Mouse (Mus musculus) kidney, adult 2 months (tissue): ENCODE data around the gene Gsdma2. TPM values are rescaled to one million over a fixed set of nuclear protein-coding genes. Genes with fewer than 3 reads are reported as not detected.
A peak's percentile ranks its signal among the peaks of the same experiment; 100 is the strongest.

Experiments
- DNase-seq: peaks from one replicate; pipeline ENCODE4 v3.0.0; 2021
- H3K27ac ChIP-seq: fragments of 200-500 bp; 2 replicates; pipeline ENCODE4 v1.5.1; 2012; ENCODE audit warnings: low read depth, low read length, control low read depth, inconsistent platforms; ENCODE audit not compliant: insufficient read depth
- H3K27me3 ChIP-seq: fragments of 200-500 bp; replicated peaks from 2 replicates; pipeline ENCODE4 v1.6.1; 2012; ENCODE audit warnings: mild to moderate bottlenecking, moderate library complexity, low read length, inconsistent platforms; ENCODE audit not compliant: control insufficient read depth, insufficient read depth
- H3K36me3 ChIP-seq: fragments of 200-500 bp; 2 replicates; pipeline ENCODE4 v1.6.1; 2012; ENCODE audit warnings: mild to moderate bottlenecking, moderate library complexity, low read length, inconsistent platforms; ENCODE audit not compliant: control insufficient read depth, insufficient read depth
- H3K4me1 ChIP-seq: fragments of 200-500 bp; 2 replicates; pipeline ENCODE4 v1.6.1; 2011; ENCODE audit warnings: low read length; ENCODE audit not compliant: control insufficient read depth, insufficient read depth
- H3K4me3 ChIP-seq: fragments of 200-500 bp; 2 replicates; pipeline ENCODE4 v1.5.1; 2011; ENCODE audit warnings: mild to moderate bottlenecking, low read depth, low read length, control low read depth; ENCODE audit not compliant: insufficient read depth
- CTCF ChIP-seq: fragments of 200-500 bp; conservative IDR thresholded peaks from 2 replicates; pipeline ENCODE4 v1.5.1; 2011; ENCODE audit warnings: low read depth, mild to moderate bottlenecking, control low read depth, low read length, moderate library complexity, mixed read lengths; ENCODE audit not compliant: insufficient read depth, insufficient read length
- POLR2A ChIP-seq: fragments of 200-500 bp; IDR thresholded peaks from one replicate; pipeline ENCODE4 v1.6.1; 2011; ENCODE audit warnings: low read depth, low read length, control low read depth
- WGBS: fragments of 180-500 bp; shearing (Covaris S2); methylation state at CpG from one replicate; pipeline ENCODE4 v1.1.7; 2018; 5-methylcytosine and 5-hydroxymethylcytosine counted together
- polyA plus RNA-seq: library from polyadenylated mRNA; depleted of rRNA; stranded (reverse); fragments of >200 nt; gene quantifications from 2 replicates; pipeline ENCODE4 v1.2.3, GENCODE M21; 2012

Gsdma2 gene
- polyA plus RNA-seq, 1 experiment, result not detected

DNA sequence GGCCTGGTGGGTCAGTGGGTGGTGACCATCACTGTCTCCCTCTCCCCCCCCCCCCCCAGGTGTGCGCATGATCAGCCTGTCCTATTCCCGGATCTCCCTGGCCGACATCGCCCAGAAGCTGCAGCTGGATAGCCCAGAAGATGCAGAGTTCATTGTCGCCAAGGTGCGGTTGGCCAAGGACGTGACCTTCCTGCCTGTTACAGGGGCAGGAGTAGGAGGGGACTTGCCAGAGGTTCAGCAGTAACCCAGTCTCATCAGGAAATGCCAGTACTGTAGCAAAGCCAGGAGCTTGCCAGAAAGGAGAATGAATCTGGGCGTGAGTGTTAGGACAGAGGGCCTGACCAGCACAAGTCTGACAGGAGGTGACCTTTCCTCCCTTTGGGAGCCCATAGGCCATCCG, 47.2 kb downstream of the Gsdma2 start:
- Histone ChIP-seq H3K27ac (peak overlapping the region; percentile 47), H3K36me3 (peaks cover 10% of the 10 kb centered on the region), H3K27me3 (no peaks in the 10 kb centered on the region), H3K4me3 (no peak overlapping the region), H3K4me1 (peaks cover 11% of the 10 kb centered on the region)
- WGBS, result 60% methylated on average over 9 of the region's 9 CpGs
- TF ChIP-seq POLR2A, result no peak
- no peak for TF ChIP-seq CTCF
- peak; percentile 46 for DNase-seq

DNA sequence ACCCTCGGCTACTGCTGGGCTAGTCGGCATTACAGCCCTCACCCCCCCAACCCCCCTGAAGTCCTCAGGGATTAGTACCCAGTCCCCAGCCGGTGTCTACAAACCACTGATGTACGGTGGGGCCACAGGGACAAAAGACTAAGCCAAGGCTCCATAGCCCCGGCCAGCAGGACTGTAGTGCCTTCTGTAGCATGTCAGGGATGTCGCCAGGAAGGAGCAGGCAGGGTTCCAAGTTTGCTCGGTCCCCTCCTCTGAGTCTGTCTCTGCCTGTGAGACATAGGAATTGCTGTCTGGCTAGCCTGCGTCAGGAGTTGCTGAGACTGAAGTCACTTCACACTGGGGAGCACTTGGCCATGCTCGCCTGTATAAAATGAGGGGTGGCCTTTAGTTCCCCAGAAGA, 47.7 kb downstream of the Gsdma2 start:
- no peak overlapping the region for H3K27ac ChIP-seq
- peaks cover 10% of the 10 kb centered on the region for H3K36me3 ChIP-seq
- H3K4me1 ChIP-seq, result peaks cover 11% of the 10 kb centered on the region

GRCm38 (mm10) chr11:98695408-98695807, 48.8 kb downstream of the Gsdma2 start:
- Histone ChIP-seq H3K27me3 (no peaks in the 10 kb centered on the region), H3K4me3 (no peak overlapping the region), H3K36me3 (peaks cover 7% of the 10 kb centered on the region), H3K27ac (no peak overlapping the region), H3K4me1 (peaks cover 11% of the 10 kb centered on the region)
- DNase-seq, result no peak
- WGBS, result 68% methylated on average over 14 of the region's 14 CpGs
- TF ChIP-seq CTCF (no peak), POLR2A (no peak)

More for the DNA sequence above, 47.7 kb downstream of the Gsdma2 start:
- DNase-seq, result no peak
- Histone ChIP-seq H3K4me3 (no peak overlapping the region), H3K27me3 (no peaks in the 10 kb centered on the region)
- WGBS, result 53% methylated on average over 9 of the region's 9 CpGs
- TF ChIP-seq POLR2A (no peak), CTCF (no peak)

DNA sequence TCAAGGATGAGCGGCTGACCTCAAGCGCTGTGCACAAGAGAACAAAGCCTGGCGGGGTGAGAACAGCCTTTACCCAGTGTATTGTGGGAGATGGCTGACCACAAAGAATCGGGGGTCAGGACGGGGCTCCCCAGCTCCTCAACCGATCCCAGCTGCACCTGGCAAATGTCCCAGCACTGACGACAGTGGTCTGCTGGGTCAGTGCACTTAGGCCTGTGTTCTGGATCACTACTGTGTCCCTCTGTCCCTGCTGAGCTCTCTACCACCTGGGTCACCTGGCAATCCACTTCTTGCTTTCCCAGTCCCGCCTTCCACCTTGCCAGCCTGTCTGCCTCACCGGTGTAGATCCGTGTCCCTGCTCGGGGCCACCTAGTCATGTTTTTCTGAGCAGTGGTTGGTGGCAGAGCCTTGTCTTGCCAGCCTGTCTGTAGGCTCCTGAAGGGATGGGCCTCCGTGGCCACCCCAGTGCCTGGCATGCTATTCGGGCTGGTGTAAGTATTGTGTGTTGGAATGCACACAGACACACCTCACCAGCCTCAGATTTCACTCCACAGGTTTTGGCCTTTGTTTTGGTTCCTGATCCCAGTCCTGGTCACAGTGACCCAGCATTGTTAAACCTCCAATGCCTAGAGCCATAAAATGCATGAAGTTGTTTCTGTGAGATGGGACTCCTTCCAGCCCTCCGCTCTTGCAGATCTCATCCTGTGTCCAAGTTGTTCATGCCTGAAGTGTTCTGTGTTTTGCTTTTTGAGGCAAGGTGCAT, 50.1 kb downstream of the Gsdma2 start:
- 47% methylated on average over 14 of the region's 14 CpGs for WGBS
- peaks cover 11% of the 10 kb centered on the region for H3K4me1 ChIP-seq
- no peak overlapping the region for H3K27ac ChIP-seq
- peaks cover 4% of the 10 kb centered on the region for H3K36me3 ChIP-seq
- no peak for TF ChIP-seq POLR2A
- TF ChIP-seq CTCF, result no peak
- no peaks in the 10 kb centered on the region for H3K27me3 ChIP-seq
- no peak overlapping the region for H3K4me3 ChIP-seq
- DNase-seq, result no peak

GRCm38 (mm10) chr11:98697225-98697624, 50.7 kb downstream of the Gsdma2 start:
- H3K36me3 ChIP-seq, result peaks cover 4% of the 10 kb centered on the region
- TF ChIP-seq CTCF (no peak), POLR2A (no peak)
- no peaks in the 10 kb centered on the region for H3K27me3 ChIP-seq
- WGBS, result 59% methylated on average over 12 of the region's 12 CpGs
- peak; percentile 66 for DNase-seq
- no peak overlapping the region for H3K27ac ChIP-seq
- H3K4me3 ChIP-seq, result no peak overlapping the region
- peaks cover 11% of the 10 kb centered on the region for H3K4me1 ChIP-seq

DNA sequence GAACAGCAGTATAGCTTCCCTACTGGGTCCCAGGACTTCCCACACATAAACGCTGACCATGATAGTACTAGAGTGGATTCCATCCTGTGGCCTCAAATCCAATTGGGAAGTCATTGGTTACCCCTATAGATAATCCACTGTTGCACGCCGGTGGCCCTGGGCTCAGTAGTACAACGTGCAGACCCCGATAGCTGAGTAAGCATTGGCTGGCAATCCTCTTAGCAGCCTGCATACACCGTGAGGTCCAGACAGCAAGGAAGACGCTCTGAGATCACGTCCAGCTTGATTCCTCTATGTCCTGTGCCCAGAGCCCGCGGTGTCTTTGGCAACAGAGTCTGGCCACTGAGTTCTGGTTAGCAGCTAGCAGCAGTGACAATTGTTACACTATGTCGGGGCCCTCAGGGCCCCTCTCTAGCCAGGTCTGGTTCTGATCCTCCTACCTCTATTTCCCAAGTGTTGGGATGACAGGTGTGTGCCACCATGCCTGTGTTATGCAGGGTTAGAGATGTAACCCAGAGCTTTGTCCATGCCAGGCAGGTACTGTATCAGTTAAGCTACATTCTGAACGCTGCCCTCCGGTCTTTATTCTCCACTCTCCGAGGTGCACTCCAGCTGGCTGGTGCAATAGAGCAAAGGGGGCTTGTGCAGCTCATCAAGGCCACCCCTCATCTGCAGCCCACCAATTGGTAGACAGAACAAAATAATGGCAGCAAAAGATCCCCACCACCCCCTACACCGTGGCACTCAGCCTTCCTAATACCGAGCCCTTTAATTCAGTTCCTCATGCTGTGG, 52.5 kb downstream of the Gsdma2 start:
- H3K4me1 ChIP-seq, result peaks cover 11% of the 10 kb centered on the region
- TF ChIP-seq CTCF, result no peak
- no peak for TF ChIP-seq POLR2A
- WGBS, result 84% methylated on average over 16 of the region's 16 CpGs
- no peak overlapping the region for H3K27ac ChIP-seq
- H3K27me3 ChIP-seq, result no peaks in the 10 kb centered on the region
- peaks cover 4% of the 10 kb centered on the region for H3K36me3 ChIP-seq
- H3K4me3 ChIP-seq, result no peak overlapping the region
- no peak for DNase-seq

- Histone ChIP-seq H3K4me3 (no peak overlapping the region), H3K36me3 (no peaks in the 10 kb centered on the region; the same call in 1 of the 2 replicates), H3K27ac (no peak overlapping the region), H3K4me1 (peaks cover 11% of the 10 kb centered on the region), H3K27me3 (no peaks in the 10 kb centered on the region)
- 23% methylated on average over 4 of the region's 4 CpGs for WGBS
- TF ChIP-seq POLR2A, result no peak
- peak; percentile 90 for TF ChIP-seq CTCF
- peak; percentile 83 for DNase-seq
Observed at GRCm38 (mm10) chr11:98699911-98700310, 53.4 kb downstream of the Gsdma2 start.
